Mouse (Mus musculus): ENCODE results near the gene Cyth3. TPM values are rescaled to one million over a fixed set of nuclear protein-coding genes. Genes with fewer than 3 reads are reported as not detected.
A peak's percentile ranks its signal among the peaks of the same experiment; 100 is the strongest.

Gene Cyth3
- total RNA-seq, 4 experiments from 2014 or later: 37.1 to 44.8 (median 39.0) TPM

GRCm38 (mm10) chr5:143704875-143705658, 82.8 kb downstream of the Cyth3 start:
- DNase-seq (ENCODE audit: low spot score in 2 of 2): peak in 1 of 2 experiments; percentile 3

GRCm38 (mm10) chr5:143705659-143705982, 83.4 kb downstream of the Cyth3 start:
- no peak for DNase-seq (ENCODE audit: low spot score in 2 of 2)

GRCm38 (mm10) chr5:143706030-143706821, 84.0 kb downstream of the Cyth3 start:
- DNase-seq (ENCODE audit: low spot score in 2 of 2): no peak

- no peak for DNase-seq (ENCODE audit: low spot score in 2 of 2)
These were observed 84.6 kb downstream of the Cyth3 start for GRCm38 (mm10) chr5:143706822-143707200.

- peak in 1 of 2 experiments; percentile 68 for DNase-seq (ENCODE audit: low spot score in 2 of 2)
These were observed 89.1 kb downstream of the Cyth3 start for GRCm38 (mm10) chr5:143711326-143711725.

GRCm38 (mm10) chr5:143712011-143712800, 90.0 kb downstream of the Cyth3 start:
- DNase-seq (ENCODE audit: low spot score in 2 of 2): peak in 1 of 2 experiments; percentile 23

GRCm38 (mm10) chr5:143721962-143722361, 99.7 kb downstream of the Cyth3 start:
- DNase-seq (ENCODE audit: low spot score in 2 of 2): no peak

GRCm38 (mm10) chr5:143730915-143731314, 108.7 kb downstream of the Cyth3 start:
- no peak for DNase-seq (ENCODE audit: low spot score in 2 of 2)

- DNase-seq (ENCODE audit: low spot score in 2 of 2): no peak
These were observed 109.4 kb downstream of the Cyth3 start for GRCm38 (mm10) chr5:143731483-143732112.

- DNase-seq (ENCODE audit: low spot score in 2 of 2): peak; percentile 94 to 95
These were observed 110.1 kb downstream of the Cyth3 start, which contains the start of gene Usp42 for GRCm38 (mm10) chr5:143732180-143732891. Usp42 (minus strand) TSS chr5:143732280.

- no peak for DNase-seq (ENCODE audit: low spot score in 2 of 2)
These were observed 127.5 kb downstream of the Cyth3 start for GRCm38 (mm10) chr5:143749630-143750208.

- no peak for DNase-seq (ENCODE audit: low spot score in 2 of 2)
These were observed 133.4 kb downstream of the Cyth3 start for GRCm38 (mm10) chr5:143755529-143756141.

GRCm38 (mm10) chr5:143757755-143758443, 135.7 kb downstream of the Cyth3 start:
- peak; percentile 92 to 93 for DNase-seq (ENCODE audit: low spot score in 2 of 2)

GRCm38 (mm10) chr5:143759554-143759953, 137.3 kb downstream of the Cyth3 start:
- no peak for DNase-seq (ENCODE audit: low spot score in 2 of 2)

Other genes starting within 250 kb of the Cyth3 start
- 10 to 100 TPM; 33.8 to 39.8 (median 37.0) TPM for gene Kdelr2, start 218.6 kb upstream of the Cyth3 start, total RNA-seq (2022)
- gene Daglb, start 157.9 kb upstream of the Cyth3 start, total RNA-seq (2022): 10 to 100 TPM; 28.8 to 37.0 (median 33.3) TPM
- 100 to 1,000 TPM; 399 to 419 (median 408) TPM for gene Rac1, start 94.4 kb upstream of the Cyth3 start, total RNA-seq (2022)
- 10 to 100 TPM; 20.6 to 24.0 (median 21.4) TPM for gene Usp42, start 109.8 kb downstream of the Cyth3 start, total RNA-seq (2022)
- 10 to 100 TPM; 41.5 to 49.6 (median 43.1) TPM for gene Eif2ak1, start 195.3 kb downstream of the Cyth3 start, total RNA-seq (2022)